Mouse (Mus musculus) naive thymus-derived CD4-positive, alpha-beta T cell, adult 2 months (primary cell): ENCODE measurements around the gene Ppp1r12a.
A peak's percentile ranks its signal among the peaks of the same experiment; 100 is the strongest.

Experiments
- DNase-seq: peaks from one replicate; pipeline ENCODE4 v3.0.0-alpha.2; 2011; ENCODE audit warnings: low read depth

Gene Ppp1r12a

GRCm38 (mm10) chr10:108161261-108162256, at the start of gene Ppp1r12a:
TSS of gene Ppp1r12a (plus strand) at chr10:108162193.
- peak; percentile 93 for DNase-seq

- DNase-seq: no peak
These were observed 48.4 kb upstream of the Ppp1r12a start for GRCm38 (mm10) chr10:108113361-108114237.

GRCm38 (mm10) chr10:108118200-108119163, 43.5 kb upstream of the Ppp1r12a start:
- peak; percentile 50 for DNase-seq

GRCm38 (mm10) chr10:108119416-108119815, 42.6 kb upstream of the Ppp1r12a start:
- DNase-seq: peak; percentile 18

- no peak for DNase-seq
These were observed 36.9 kb upstream of the Ppp1r12a start for GRCm38 (mm10) chr10:108124934-108125599.

GRCm38 (mm10) chr10:108129167-108129566, 32.8 kb upstream of the Ppp1r12a start:
- DNase-seq: no peak

- DNase-seq: no peak
These were observed 30.1 kb upstream of the Ppp1r12a start for GRCm38 (mm10) chr10:108131858-108132257.

- DNase-seq: no peak
These were observed 28.7 kb upstream of the Ppp1r12a start for GRCm38 (mm10) chr10:108133253-108133652.

GRCm38 (mm10) chr10:108133745-108134144, 28.2 kb upstream of the Ppp1r12a start:
- no peak for DNase-seq

- no peak for DNase-seq
These were observed 23.6 kb upstream of the Ppp1r12a start for GRCm38 (mm10) chr10:108138347-108138746.

- no peak for DNase-seq
These were observed 22.2 kb upstream of the Ppp1r12a start for GRCm38 (mm10) chr10:108139788-108140187.

GRCm38 (mm10) chr10:108140742-108141141, 21.3 kb upstream of the Ppp1r12a start:
- no peak for DNase-seq

GRCm38 (mm10) chr10:108143991-108144525, 17.9 kb upstream of the Ppp1r12a start:
- DNase-seq: no peak

GRCm38 (mm10) chr10:108145701-108146100, 16.3 kb upstream of the Ppp1r12a start:
- no peak for DNase-seq

GRCm38 (mm10) chr10:108147031-108147430, 15.0 kb upstream of the Ppp1r12a start:
- DNase-seq: no peak

GRCm38 (mm10) chr10:108153301-108153700, 8.7 kb upstream of the Ppp1r12a start:
- DNase-seq: no peak

- no peak for DNase-seq
These were observed 6.8 kb upstream of the Ppp1r12a start for GRCm38 (mm10) chr10:108155042-108155686.

GRCm38 (mm10) chr10:108155687-108156067, 6.3 kb upstream of the Ppp1r12a start:
- DNase-seq: no peak

GRCm38 (mm10) chr10:108156128-108156527, 5.9 kb upstream of the Ppp1r12a start:
- DNase-seq: no peak

GRCm38 (mm10) chr10:108159002-108159401, 3.0 kb upstream of the Ppp1r12a start:
- no peak for DNase-seq
